Mouse (Mus musculus) liver (tissue): Measurements from ENCODE around the gene Mkrn1.
"Not testable (repeated sequence)": the region's sequence is repeated elsewhere in the genome, so short reads cannot be mapped to it uniquely, and the experiment has no call there.

ENCODE experiments used
- DNase-seq: peaks from one replicate; pipeline ENCODE4 v3.0.0-alpha.2; 2020; ENCODE audit warnings: mixed read lengths

The Mkrn1 gene

DNA sequence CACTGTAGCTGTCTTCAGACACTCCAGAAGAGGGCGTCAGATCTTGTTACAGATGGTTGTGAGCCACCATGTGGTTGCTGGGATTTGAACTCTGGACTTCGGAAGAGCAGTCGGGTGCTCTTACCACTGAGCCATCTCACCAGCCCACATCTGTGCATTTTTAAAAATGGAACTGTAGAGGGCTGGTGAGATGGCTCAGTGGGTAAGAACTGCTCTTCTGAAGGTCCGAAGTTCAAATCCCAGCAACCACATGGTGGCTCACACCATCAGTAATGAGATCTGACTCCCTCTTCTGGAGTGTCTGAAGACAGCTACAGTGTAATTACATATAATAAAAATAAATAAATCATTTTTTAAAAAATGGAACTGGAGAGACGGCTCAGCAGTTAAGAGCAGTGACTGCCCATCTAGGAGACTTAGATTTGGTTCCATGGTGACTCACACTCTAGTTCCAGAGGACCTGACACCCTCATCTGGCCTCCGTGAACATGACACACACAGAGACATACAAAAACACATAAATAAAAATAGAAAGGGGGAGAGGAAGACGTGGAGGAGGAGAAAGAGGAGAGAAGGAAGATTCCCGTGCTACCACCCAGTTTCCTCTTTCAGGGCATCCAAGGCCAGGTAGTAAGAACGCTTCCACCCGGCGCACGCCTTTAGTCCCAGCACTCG, 42.0 kb downstream of the Mkrn1 start:
- not testable (repeated sequence) for DNase-seq

GRCm38 (mm10) chr6:39377311-39377827, 42.9 kb downstream of the Mkrn1 start, which contains the start of gene Slc37a3:
Gene Slc37a3, minus strand, starts transcription at chr6:39377675.
- peak; percentile 88 for DNase-seq

GRCm38 (mm10) chr6:39376775-39377174, 43.5 kb downstream of the Mkrn1 start:
- no peak for DNase-seq

DNA sequence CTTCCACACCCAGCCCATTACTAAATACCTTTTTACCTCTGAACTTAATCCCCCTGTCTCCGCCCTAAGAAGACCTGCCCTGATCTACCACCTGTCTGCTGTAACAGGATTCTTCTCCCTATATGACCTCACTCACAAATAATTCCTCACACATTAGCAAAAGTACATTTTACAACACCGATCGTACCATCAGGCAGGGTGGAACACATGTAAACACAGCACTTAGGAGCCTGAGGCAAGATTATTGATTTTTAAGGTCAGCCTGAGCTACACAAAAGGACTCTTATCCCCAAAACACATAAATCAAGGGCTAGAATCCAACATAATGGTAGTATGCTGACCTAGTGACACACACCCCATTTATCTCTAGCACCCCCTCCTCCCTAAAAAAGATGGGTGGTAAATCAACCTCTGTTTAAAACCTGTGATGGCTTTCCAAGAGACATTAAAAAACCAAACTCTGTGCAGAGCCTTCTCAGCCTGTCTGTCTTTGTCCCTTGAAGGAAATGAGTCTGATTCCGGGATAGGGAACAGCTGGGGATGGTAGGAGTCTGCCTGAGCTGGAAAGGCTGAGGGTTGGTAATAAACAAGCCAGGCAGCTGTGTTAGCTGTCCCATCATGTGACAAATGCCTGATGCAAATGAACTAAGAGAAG, 46.8 kb downstream of the Mkrn1 start:
- DNase-seq: no peak

- peak; percentile 24 for DNase-seq
Measured at GRCm38 (mm10) chr6:39372727-39373126, 47.5 kb downstream of the Mkrn1 start.

DNA sequence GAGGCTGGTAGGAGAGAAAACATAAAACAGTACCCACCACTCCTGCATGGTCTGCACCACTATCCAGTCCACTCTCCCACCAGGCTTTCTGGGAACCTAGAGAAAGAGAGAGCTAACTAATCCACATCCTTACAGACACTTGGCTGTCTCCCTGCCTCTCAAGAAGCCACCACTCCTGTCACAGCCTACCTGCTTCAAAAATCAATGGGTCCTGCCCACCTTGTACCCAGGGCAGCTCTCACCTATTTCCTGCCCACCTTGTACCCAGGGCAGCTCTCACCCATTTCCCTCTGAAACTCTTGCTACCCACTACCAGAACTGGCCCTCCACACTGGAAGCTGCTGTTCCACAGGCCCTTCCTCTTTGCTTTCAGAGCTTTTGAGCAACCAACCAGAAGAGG, 48.2 kb downstream of the Mkrn1 start:
- no peak for DNase-seq

DNA sequence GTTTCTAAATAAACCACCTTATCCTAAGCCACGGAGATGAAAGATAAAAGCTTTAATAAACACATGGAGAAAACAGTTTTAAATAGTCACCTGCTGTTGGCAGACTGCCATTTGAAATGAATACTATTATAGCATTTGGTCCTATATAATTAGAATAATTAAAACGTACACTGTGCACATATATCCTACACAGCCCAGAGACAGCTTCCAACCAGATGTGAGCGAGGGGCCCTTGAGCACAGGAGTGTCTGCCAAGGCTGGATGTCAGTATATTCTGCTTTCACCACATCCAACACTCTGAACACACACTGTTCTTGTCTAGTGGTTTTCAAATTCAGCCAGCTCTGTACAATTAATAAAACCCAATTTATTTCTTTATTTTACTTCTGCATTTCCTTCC, 50.6 kb downstream of the Mkrn1 start:
- DNase-seq: no peak

DNA sequence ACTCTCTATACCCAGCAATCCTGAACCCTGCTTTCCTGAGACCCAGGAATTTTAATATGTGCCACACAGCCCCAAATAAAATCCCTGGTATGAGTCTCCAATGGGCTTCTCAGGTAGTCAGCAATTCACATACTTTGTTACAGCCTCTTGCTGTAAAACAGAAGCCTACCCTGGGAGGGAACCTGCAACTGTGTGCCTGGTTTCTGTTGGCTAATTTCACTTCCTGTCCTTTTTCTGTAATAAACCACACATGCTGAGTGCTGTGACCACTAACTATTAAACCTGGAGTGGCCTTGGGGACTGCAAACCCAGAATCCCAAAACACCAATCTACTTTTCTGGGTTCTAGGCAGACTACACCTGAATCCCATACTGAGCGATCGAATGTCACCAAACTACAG, 57.6 kb downstream of the Mkrn1 start:
- DNase-seq: no peak

GRCm38 (mm10) chr6:39359207-39359606, 61.1 kb downstream of the Mkrn1 start:
- DNase-seq: not testable (repeated sequence)

GRCm38 (mm10) chr6:39348946-39349345, 71.3 kb downstream of the Mkrn1 start:
- DNase-seq: no peak

- DNase-seq: no peak
Measured at GRCm38 (mm10) chr6:39347880-39348814, 72.1 kb downstream of the Mkrn1 start.
